Mouse (Mus musculus) ES-E14 (cell line): Measurements from ENCODE around the gene Mcm7.
A peak's percentile ranks its signal among the peaks of the same experiment; 100 is the strongest.

Experiments
- CHD2 ChIP-seq: IDR thresholded peaks from 2 replicates; pipeline ENCODE4 v1.6.1; 2014; ENCODE audit warnings: mild to moderate bottlenecking, low read depth, low read length, inconsistent platforms
- HCFC1 ChIP-seq: IDR thresholded peaks from 2 replicates; pipeline ENCODE4 v1.6.1; 2012; ENCODE audit warnings: low read length, inconsistent platforms, borderline replicate concordance; ENCODE audit not compliant: insufficient read depth
- MAFK ChIP-seq: IDR thresholded peaks from 2 replicates; pipeline ENCODE4 v1.6.1; 2014; ENCODE audit warnings: mild to moderate bottlenecking, low read depth, low read length, inconsistent platforms; ENCODE audit not compliant: insufficient read depth
- ZC3H11A ChIP-seq: IDR thresholded peaks from 2 replicates; pipeline ENCODE4 v1.6.1; 2012; ENCODE audit warnings: low read depth, mild to moderate bottlenecking, inconsistent platforms, low read length, borderline replicate concordance
- ZNF384 ChIP-seq: IDR thresholded peaks from 2 replicates; pipeline ENCODE4 v1.6.1; 2012; ENCODE audit warnings: low read depth, low read length, inconsistent platforms

DNA sequence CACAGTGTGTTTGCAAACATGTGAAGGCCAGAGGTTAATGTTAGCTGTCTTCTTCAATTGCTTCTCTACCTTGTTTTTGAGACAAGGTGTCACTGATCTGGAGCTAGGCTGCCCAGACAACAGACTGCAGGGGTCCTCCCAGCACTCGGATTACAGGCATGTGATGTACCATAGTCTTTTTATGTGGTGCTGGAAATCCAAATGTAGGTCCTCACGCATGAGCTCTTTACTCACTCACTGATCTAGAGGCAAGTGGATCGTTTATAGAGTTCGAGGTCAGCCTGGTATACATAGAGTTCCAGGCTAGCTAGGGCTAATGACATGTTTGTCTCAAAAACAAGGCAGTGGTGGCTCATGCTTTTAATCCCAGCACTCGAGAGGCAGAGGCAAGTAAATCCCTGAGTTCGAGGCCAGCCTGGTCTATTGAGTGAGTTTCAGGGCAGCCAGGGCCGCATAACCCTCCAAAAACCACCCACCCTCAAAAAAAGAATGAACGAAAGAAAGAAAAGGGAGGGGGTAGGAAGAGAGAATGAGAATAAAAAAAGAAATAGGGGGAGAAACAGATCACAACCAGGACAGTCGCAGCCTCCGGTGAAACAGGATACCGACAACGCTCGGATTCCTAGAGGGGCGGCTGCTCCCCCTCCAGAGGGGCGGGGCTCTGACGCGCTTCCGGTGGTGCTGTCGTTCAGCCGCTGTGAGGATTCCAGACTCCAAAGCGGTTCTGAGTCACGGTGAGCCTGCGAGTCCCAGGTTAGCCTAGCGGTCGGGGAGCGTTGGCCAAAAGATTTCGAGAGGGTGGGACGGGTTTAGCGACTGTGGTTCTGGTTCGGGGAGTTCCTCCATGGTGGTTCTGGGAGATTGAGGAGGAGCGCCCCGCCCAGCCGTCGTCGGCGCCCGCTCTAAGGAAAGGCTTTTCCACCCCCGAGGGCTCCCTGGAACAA lies 55.7 kb downstream of the Mcm7 start, which contains the start of gene Zscan21:
- 0 out of 2 replicates have a peak, but pooled peaks have one; percentile 57 for TF ChIP-seq HCFC1
- no peak for TF ChIP-seq CHD2
- TF ChIP-seq MAFK: 0 out of 2 replicates have a peak, but pooled peaks have one; percentile 44
- TF ChIP-seq ZC3H11A: no peak
- TF ChIP-seq ZNF384: no peak
